Comparison of ENCODE assay signal across 8 mouse cellular contexts in the genomic region with DNA sequence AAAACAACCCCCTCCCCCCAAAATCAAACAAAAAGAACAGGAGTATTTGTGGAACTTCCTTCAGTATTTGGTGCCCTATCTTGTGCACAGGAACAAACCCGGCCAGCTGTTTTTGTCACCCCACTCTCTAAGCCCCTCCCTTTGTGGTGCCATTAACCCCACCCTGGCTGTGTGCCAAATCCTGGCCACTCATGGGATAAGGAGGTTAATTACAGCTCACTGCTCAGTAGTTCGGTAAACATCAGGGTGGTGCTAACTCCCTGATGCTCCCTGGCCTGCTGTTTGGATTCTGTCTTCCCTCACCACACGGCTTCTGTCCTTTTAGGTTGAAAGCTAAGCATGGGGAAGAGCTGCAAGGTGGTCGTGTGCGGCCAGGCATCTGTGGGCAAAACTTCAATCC. TPM values are rescaled to one million over a fixed set of nuclear protein-coding genes. Genes with fewer than 3 reads are reported as not detected.
DNase-seq lines count a peak whose midpoint lies in the region; ATAC-seq and TF ChIP-seq lines count a peak whose summit lies in the region.

No protein-coding gene starts in this region.

- H3K9ac ChIP-seq in embryonic facial prominence, embryonic 13.5 days, result no peak overlapping the region
- no peak overlapping the region for H3K9ac ChIP-seq in intestine, embryonic 14.5 days (ENCODE audit: low read length)
- peak overlapping the region; percentile 27; the same call in 1 of the 2 replicates for H3K9ac ChIP-seq in liver, embryonic 14.5 days (replicated peaks)
- H3K9ac ChIP-seq in neural tube, embryonic 15.5 days (replicated peaks), result 0 out of 2 replicates have a peak overlapping the region, but pooled peaks have one; percentile 1

- no peak for TF ChIP-seq EP300 in liver, embryonic 14.5 days (IDR thresholded peaks at IDR 0.05; ENCODE audit: low read depth)

- no peaks in the 10 kb centered on the region for H3K27me3 ChIP-seq in embryonic facial prominence, embryonic 13.5 days
- H3K27me3 ChIP-seq in intestine, embryonic 14.5 days (replicated peaks; ENCODE audit: control insufficient read depth, insufficient read depth, low read length), result no peaks in the 10 kb centered on the region
- H3K27me3 ChIP-seq in liver, embryonic 14.5 days (ENCODE audit: control insufficient read depth, insufficient read depth, low read length), result no peaks in the 10 kb centered on the region
- H3K27me3 ChIP-seq in neural tube, embryonic 15.5 days (replicated peaks), result no peaks in the 10 kb centered on the region

- WGBS in embryonic facial prominence, embryonic 13.5 days, result 53% methylated on average over 5 of the region's 5 CpGs
- WGBS in intestine, embryonic 14.5 days, result 45% methylated on average over 5 of the region's 5 CpGs
- 54% methylated on average over 5 of the region's 5 CpGs for WGBS in liver, embryonic 14.5 days (ENCODE audit: insufficient replicate concordance)
- WGBS in neural tube, embryonic 15.5 days, result 50% methylated on average over 5 of the region's 5 CpGs

- H3K4me2 ChIP-seq in embryonic facial prominence, embryonic 13.5 days, result peak overlapping the region; percentile 65
- H3K4me2 ChIP-seq in intestine, embryonic 14.5 days (ENCODE audit: low read length), result peak overlapping the region; percentile 64
- H3K4me2 ChIP-seq in liver, embryonic 14.5 days (ENCODE audit: low read depth), result peak overlapping the region; percentile 79
- H3K4me2 ChIP-seq in neural tube, embryonic 15.5 days, result peak overlapping the region; percentile 73

- ATAC-seq in embryonic facial prominence, embryonic 13.5 days (ENCODE audit: insufficient number of reproducible peaks, insufficient read depth, low FRiP score, low TSS enrichment, low read depth), result no peak
- ATAC-seq in intestine, embryonic 14.5 days (replicated peaks; ENCODE audit: low FRiP score, low TSS enrichment, low read depth), result no peak
- ATAC-seq in liver, embryonic 14.5 days (ENCODE audit: insufficient read depth), result no peak
- no peak for ATAC-seq in neural tube, embryonic 15.5 days (ENCODE audit: low FRiP score)
- no peak for ATAC-seq in megakaryocyte-erythroid progenitor cell, adult 5-6 weeks (replicated peaks; ENCODE audit: low FRiP score, low TSS enrichment, poor library complexity, severe bottlenecking)

- H3K36me3 ChIP-seq in embryonic facial prominence, embryonic 13.5 days, result peaks cover 38% of the 10 kb centered on the region
- H3K36me3 ChIP-seq in intestine, embryonic 14.5 days (ENCODE audit: control insufficient read depth, insufficient read depth, low read length), result peaks cover 12% of the 10 kb centered on the region
- H3K36me3 ChIP-seq in liver, embryonic 14.5 days (replicated peaks; ENCODE audit: control insufficient read depth, insufficient read depth, low read depth), result peaks cover 3% of the 10 kb centered on the region; the same call in 1 of the 2 replicates
- H3K36me3 ChIP-seq in neural tube, embryonic 15.5 days, result peaks cover 22% of the 10 kb centered on the region

- H3K27ac ChIP-seq in embryonic facial prominence, embryonic 13.5 days, result peak overlapping the region; percentile 55; the same call in 1 of the 2 replicates
- H3K27ac ChIP-seq in intestine, embryonic 14.5 days (ENCODE audit: low read depth), result 0 out of 2 replicates have a peak overlapping the region, but pooled peaks have one; percentile 84
- no peak overlapping the region for H3K27ac ChIP-seq in liver, embryonic 14.5 days
- 0 out of 2 replicates have a peak overlapping the region, but pooled peaks have one; percentile 13 for H3K27ac ChIP-seq in neural tube, embryonic 15.5 days (replicated peaks)

- peak overlapping the region; percentile 68 for H3K4me3 ChIP-seq in embryonic facial prominence, embryonic 13.5 days
- H3K4me3 ChIP-seq in intestine, embryonic 14.5 days (ENCODE audit: low read depth, low read length), result peak overlapping the region; percentile 86
- peak overlapping the region in 1 of 2 experiments; percentile 79; a peak in 2 of 4 replicates for H3K4me3 ChIP-seq in liver, embryonic 14.5 days (ENCODE audit: insufficient read depth in 1 of 2, low read depth in 2 of 2, low read length in 2 of 2)
- peak overlapping the region; percentile 69 for H3K4me3 ChIP-seq in neural tube, embryonic 15.5 days (replicated peaks)

- peak; percentile 53 for DNase-seq in gastrocnemius, postnatal 10 days
- no peak for DNase-seq in gastrocnemius, postnatal 36 days
- no peak for DNase-seq in intestine, embryonic 14.5 days (ENCODE audit: low spot score)
- peak; percentile 46 to 53 (median 50) for DNase-seq in liver, embryonic 14.5 days (ENCODE audit: low read depth in 3 of 3, low spot score in 3 of 3)
- no peak for DNase-seq in thymus, postnatal 0 days (ENCODE audit: low spot score)

- no peak for TF ChIP-seq CTCF in liver, embryonic 14.5 days (IDR thresholded peaks at IDR 0.05; ENCODE audit: low read depth)

- no peaks in the 10 kb centered on the region for H3K9me3 ChIP-seq in embryonic facial prominence, embryonic 13.5 days
- H3K9me3 ChIP-seq in intestine, embryonic 14.5 days (ENCODE audit: control insufficient read depth, low read length), result no peaks in the 10 kb centered on the region
- H3K9me3 ChIP-seq in liver, embryonic 14.5 days (ENCODE audit: control insufficient read depth, low read length), result no peaks in the 10 kb centered on the region
- no peaks in the 10 kb centered on the region for H3K9me3 ChIP-seq in neural tube, embryonic 15.5 days (replicated peaks)

- intact Hi-C loops in gastrocnemius, postnatal 36 days (cut with DNase I), result no loop called here

- H3K4me1 ChIP-seq in embryonic facial prominence, embryonic 13.5 days, result peaks cover 23% of the 10 kb centered on the region
- H3K4me1 ChIP-seq in intestine, embryonic 14.5 days (replicated peaks; ENCODE audit: control insufficient read depth, insufficient read depth, low read length), result peaks cover 9% of the 10 kb centered on the region
- H3K4me1 ChIP-seq in liver, embryonic 14.5 days (replicated peaks; ENCODE audit: control insufficient read depth in 2 of 2, insufficient read depth in 2 of 2, low read length in 1 of 2), result peaks cover 9 to 26% of the 10 kb centered on the region in 2 experiments
- peaks cover 43% of the 10 kb centered on the region for H3K4me1 ChIP-seq in neural tube, embryonic 15.5 days

RNA-seq across cellular contexts. Expression of a gene that starts 3.9 kb away (rescaled TPM):
- total RNA-seq in gastrocnemius, postnatal 10 days (2021), result 100 to 1,000 TPM; 191 to 195 TPM
- 100 to 1,000 TPM; 105 to 110 TPM for total RNA-seq in gastrocnemius, postnatal 36 days (2021)
- polyA plus RNA-seq in embryonic facial prominence, embryonic 13.5 days (2015; fragmentation: Nextera tagmentation; extraction: Ambion mirVana), result 277 and 293 TPM in 2 replicates
- polyA plus RNA-seq in intestine, embryonic 14.5 days (2014; fragmentation: Nextera tagmentation; extraction: Ambion mirVana), result 61.7 and 70.5 TPM in 2 replicates
- polyA plus RNA-seq in liver, embryonic 14.5 days (2012; rRNA removed), result 40.6 and 61.7 TPM in 2 replicates
- polyA plus RNA-seq in liver, embryonic 14.5 days (2014; fragmentation: Nextera tagmentation; extraction: Ambion mirVana), result 13.4 and 15.1 TPM in 2 replicates
- polyA plus RNA-seq in neural tube, embryonic 15.5 days (2015; fragmentation: Nextera tagmentation; extraction: Ambion mirVana), result 287 and 298 TPM in 2 replicates
- total RNA-seq in megakaryocyte-erythroid progenitor cell, adult 5-6 weeks (2014; fragmentation: Nextera tagmentation), result 133 and 176 TPM in 2 replicates
- total RNA-seq in megakaryocyte-erythroid progenitor cell, adult 5-6 weeks (2017), result 139 and 147 TPM in 2 replicates
- 191 and 202 TPM in 2 replicates for polyA plus RNA-seq in thymus, postnatal 0 days (2015; fragmentation: Nextera tagmentation; extraction: Ambion mirVana)

RNA-seq across cellular contexts. Expression of a gene that starts 4.8 kb away (rescaled TPM):
- total RNA-seq in gastrocnemius, postnatal 10 days (2021), result 10 to 100 TPM; 29.1 to 30.1 TPM
- 10 to 100 TPM; 18.6 to 19.1 TPM for total RNA-seq in gastrocnemius, postnatal 36 days (2021)
- 78.9 and 79.0 TPM in 2 replicates for polyA plus RNA-seq in embryonic facial prominence, embryonic 13.5 days (2015; fragmentation: Nextera tagmentation; extraction: Ambion mirVana)
- 71.9 and 72.1 TPM in 2 replicates for polyA plus RNA-seq in intestine, embryonic 14.5 days (2014; fragmentation: Nextera tagmentation; extraction: Ambion mirVana)
- polyA plus RNA-seq in liver, embryonic 14.5 days (2012; rRNA removed), result 15.0 and 15.5 TPM in 2 replicates
- polyA plus RNA-seq in liver, embryonic 14.5 days (2014; fragmentation: Nextera tagmentation; extraction: Ambion mirVana), result 16.8 and 17.0 TPM in 2 replicates
- 90.1 and 96.3 TPM in 2 replicates for polyA plus RNA-seq in neural tube, embryonic 15.5 days (2015; fragmentation: Nextera tagmentation; extraction: Ambion mirVana)
- 14.2 and 14.9 TPM in 2 replicates for total RNA-seq in megakaryocyte-erythroid progenitor cell, adult 5-6 weeks (2014; fragmentation: Nextera tagmentation)
- total RNA-seq in megakaryocyte-erythroid progenitor cell, adult 5-6 weeks (2017), result 4.2 and 11.2 TPM in 2 replicates
- 39.7 and 41.2 TPM in 2 replicates for polyA plus RNA-seq in thymus, postnatal 0 days (2015; fragmentation: Nextera tagmentation; extraction: Ambion mirVana)

RNA-seq across cellular contexts. Expression of a gene that starts 49.2 kb away (rescaled TPM):
- total RNA-seq in gastrocnemius, postnatal 10 days (2021), result 10 to 100 TPM; 26.0 to 33.6 TPM
- total RNA-seq in gastrocnemius, postnatal 36 days (2021), result 1 to 10 TPM; 4.3 to 7.3 TPM
- 28.0 and 31.4 TPM in 2 replicates for polyA plus RNA-seq in embryonic facial prominence, embryonic 13.5 days (2015; fragmentation: Nextera tagmentation; extraction: Ambion mirVana)
- 34.7 and 39.2 TPM in 2 replicates for polyA plus RNA-seq in intestine, embryonic 14.5 days (2014; fragmentation: Nextera tagmentation; extraction: Ambion mirVana)
- 5.2 and 6.3 TPM in 2 replicates for polyA plus RNA-seq in liver, embryonic 14.5 days (2012; rRNA removed)
- polyA plus RNA-seq in liver, embryonic 14.5 days (2014; fragmentation: Nextera tagmentation; extraction: Ambion mirVana), result 10.0 and 12.0 TPM in 2 replicates
- 62.0 and 74.6 TPM in 2 replicates for polyA plus RNA-seq in neural tube, embryonic 15.5 days (2015; fragmentation: Nextera tagmentation; extraction: Ambion mirVana)
- 57.0 and 60.8 TPM in 2 replicates for total RNA-seq in megakaryocyte-erythroid progenitor cell, adult 5-6 weeks (2014; fragmentation: Nextera tagmentation)
- 26.7 and 44.2 TPM in 2 replicates for total RNA-seq in megakaryocyte-erythroid progenitor cell, adult 5-6 weeks (2017)
- polyA plus RNA-seq in thymus, postnatal 0 days (2015; fragmentation: Nextera tagmentation; extraction: Ambion mirVana), result 167 and 169 TPM in 2 replicates

Comparison
In these comparisons a context has a peak if more than half of its experiments do, and no peak if none do; other contexts are left out.
1. DNase-seq: peak in gastrocnemius, postnatal 10 days (single experiment) and liver, embryonic 14.5 days (3 of 3); none in gastrocnemius, postnatal 36 days (0 of 2), intestine, embryonic 14.5 days (single experiment) and thymus, postnatal 0 days (single experiment).
2. H3K9ac ChIP-seq: peak in liver, embryonic 14.5 days (single experiment) and neural tube, embryonic 15.5 days (single experiment); none in embryonic facial prominence, embryonic 13.5 days (single experiment) and intestine, embryonic 14.5 days (single experiment).
3. Peak in every context shown above with its lines, with median percentiles within 50 percentile points of each other: H3K4me2 ChIP-seq.